Mouse (Mus musculus) heart, adult 9 months (tissue): ENCODE measurements around the gene Fndc3a.

ENCODE experiments used
- DNase-seq, 2 experiments: peaks; one replicate each; pipeline ENCODE4 v3.0.0; 2022; ENCODE audit warnings: low spot score in 2 of 2

Gene Fndc3a

DNA sequence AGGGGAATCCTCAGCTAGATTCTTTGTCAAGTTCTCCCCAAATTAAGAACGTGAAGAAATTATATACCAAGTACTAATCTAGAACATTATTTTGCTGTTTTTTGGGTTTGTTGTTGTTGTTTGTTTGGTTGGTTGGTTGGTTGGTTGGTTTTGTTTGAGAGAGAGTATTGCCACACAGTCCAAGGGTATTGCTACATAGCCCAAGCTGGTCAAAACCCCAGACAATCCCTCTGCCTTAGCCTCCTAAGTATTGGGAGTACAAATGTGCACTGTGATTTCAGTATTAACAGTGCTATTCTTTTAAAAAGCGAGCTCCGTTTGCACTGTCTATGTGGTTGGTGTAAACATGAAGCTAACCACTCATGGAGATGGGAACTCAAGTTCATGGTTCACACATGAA, 37.9 kb downstream of the Fndc3a start:
- no peak for DNase-seq

- no peak for DNase-seq
Measured at GRCm38 (mm10) chr14:72670987-72671386, 38.8 kb downstream of the Fndc3a start.

GRCm38 (mm10) chr14:72649268-72649667, 60.5 kb downstream of the Fndc3a start:
- no peak for DNase-seq

DNA sequence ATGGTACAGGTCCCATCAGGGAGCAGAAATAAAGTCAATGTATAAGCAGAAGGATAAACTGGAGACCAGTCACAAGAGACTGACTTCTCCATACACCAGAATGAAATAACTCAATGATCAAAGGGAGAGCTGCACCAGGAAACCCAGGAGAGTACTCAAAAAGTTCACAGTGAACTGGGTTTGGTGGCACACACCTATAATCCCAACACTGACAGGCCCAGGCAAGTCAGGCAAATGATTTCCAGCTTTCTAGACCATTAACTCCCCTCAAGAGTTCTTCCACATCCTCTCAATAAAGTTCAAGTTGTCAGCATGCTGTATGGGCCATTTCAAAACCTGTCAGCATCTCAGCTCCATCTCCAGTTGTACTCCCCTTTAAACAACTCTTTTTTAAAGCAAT, 64.3 kb downstream of the Fndc3a start:
- no peak for DNase-seq

DNA sequence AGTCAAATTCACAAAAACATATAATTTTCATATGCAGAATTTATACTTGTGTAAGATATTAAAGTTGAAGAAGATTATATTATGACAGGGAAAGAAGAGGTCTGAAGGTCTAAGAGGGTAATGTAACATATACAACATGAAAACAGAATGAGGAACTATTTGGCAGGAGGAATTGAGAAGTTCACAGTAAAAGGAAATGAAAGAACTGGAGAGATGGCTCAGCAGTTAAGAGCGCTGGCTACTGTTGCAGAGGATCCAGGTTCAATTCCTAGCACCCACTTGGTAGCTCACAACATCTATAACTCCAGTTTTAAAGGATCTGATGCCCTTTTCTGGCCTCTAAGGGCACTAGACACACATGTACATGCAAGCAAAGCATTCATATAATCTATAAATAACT, 65.2 kb downstream of the Fndc3a start:
- no peak for DNase-seq

DNA sequence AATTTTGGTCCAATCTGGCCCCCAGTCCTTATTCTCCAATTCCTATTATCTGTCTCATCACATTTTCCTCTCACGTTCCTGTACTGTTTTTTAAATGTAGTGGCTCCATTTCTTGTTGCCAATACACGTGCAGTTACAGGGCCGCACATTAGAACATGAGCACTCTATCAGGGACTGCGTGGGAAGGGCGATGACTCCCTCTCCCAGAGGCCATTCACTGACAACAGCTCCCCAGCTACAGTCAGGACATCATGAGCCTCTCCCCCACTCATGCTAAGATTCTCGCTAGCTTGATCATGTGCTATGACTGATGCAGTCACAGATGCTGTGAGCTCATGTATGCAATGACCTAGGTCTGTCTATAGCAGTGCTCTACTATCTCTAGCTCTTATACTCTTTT, 71.3 kb downstream of the Fndc3a start:
- DNase-seq: no peak

- DNase-seq: no peak
Measured at GRCm38 (mm10) chr14:72633571-72633970, 76.2 kb downstream of the Fndc3a start.

DNA sequence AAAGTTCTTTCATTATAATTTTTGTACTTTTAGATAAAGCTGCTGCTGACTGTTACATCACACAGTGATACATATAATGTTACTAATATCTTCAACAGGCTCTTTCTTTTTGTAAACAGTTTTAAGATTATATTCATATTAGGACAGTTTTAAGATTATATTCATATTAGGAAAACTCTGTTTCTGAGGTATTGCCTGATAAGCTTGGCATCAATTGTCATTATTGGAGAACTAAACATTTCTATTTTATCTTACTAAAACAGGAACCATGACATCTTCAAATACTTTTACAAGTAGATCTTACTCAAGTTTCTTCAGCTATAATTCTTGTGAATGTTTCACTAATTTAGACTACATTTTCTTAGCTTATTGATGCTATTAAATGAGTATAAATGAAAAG, 84.4 kb downstream of the Fndc3a start:
- DNase-seq: no peak

GRCm38 (mm10) chr14:72604077-72604476, 105.7 kb downstream of the Fndc3a start:
- no peak for DNase-seq

DNA sequence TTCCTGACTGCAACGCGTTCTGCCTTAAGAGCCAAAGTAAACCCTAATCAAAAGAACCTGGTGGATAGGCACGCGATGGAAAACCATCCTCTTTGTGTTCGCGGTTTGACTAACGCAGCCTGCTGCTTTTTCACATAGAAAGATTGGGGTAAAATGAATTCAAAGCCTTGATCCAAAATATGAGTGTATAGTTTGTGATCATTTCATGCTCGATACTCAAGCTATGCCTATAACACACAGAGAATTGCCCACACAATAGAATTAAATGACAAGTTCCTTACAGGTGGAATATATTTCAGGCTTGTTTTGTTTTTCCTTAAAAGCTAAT, 106.6 kb downstream of the Fndc3a start:
- no peak for DNase-seq

DNA sequence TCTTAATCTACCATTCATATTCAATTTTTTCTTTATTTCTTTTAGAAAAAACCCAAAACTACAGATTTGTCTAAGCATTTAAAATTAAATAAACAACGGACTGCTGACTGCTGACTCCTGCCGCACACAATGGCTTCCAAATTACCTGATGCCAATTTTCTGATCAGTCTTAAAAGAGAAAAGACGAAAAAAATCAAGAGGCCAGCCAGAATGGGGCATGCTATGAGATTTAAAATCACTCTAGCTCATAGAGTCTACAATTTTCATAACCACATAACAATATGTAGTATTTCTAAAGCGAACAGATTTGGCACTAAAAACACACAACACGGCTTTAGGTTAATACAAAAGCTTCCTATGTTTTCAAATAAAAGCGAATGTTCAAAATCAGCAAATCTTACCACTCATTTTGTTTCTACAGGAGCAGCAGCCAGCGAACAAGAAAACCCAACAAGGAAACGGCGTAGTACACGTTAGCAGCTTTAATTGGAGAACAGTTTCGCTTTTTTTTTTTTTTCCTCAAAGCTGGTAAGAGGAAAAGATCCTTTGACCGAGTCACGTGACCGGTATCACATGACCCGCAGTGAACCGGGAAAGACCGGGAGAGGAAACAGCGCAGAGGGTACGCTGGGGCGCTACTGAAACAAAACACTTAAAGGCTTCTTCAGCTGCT, 107.1 kb downstream of the Fndc3a start:
- DNase-seq: peak; percentile 89 to 90

DNA sequence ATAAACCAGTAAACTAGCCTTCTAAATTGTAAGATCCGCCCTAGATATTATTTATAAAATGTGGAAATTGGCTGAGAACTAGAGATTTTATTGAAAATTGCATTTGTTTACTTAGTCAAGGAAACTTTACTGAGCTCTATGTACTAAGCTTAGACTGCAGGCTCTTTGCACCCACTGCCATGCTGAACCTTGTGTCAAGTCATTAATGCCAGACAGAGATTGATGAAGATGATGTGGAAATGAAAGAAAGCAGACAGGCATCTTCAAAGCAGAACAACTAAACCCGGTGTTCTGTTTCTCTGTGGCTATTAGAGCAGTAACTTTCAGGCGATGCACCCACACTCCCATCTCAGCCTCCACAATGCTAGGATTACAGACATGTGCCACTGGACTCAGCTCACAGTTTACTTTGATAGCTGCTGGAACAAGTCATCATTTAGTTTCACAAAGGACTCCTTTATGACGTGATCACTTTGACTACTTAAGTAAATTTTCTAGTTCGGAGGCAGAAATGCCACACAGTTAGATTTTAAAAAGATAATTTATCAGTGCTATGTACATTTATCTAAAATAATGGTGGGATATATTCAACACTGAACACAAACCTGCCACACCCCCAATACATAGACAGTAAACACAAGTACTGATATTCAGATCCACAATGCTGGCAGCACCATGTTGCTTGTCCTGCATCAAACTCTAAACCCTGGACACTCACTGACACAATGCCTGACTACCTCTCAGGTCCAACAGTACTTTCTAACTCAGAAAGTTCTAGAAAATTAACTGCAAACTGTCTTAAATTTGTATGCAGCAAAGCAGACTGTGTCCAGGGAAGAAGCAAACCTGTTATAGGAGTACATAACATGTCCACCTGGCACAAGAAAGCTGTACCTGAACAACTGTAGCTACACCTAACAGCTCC, 108.2 kb downstream of the Fndc3a start:
- no peak for DNase-seq

DNA sequence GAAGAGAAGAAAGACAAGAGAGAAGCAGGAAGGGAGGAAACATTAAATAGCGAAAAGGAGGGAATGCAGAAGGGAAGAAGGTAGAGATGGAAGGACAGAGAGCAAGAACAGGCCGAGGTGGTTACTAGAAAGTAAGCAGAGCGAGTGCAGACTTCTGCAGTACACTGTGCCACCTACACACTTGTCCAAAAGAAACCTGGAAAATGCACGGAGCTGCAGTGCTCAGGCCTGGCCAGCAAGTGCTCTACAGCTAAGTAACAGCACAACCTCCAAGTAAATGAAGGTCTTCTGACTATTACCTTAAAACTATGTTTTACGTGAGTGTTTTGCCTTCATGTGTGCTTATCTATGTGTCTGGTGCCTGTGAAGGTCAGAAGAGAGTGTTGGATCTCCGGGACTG, 109.4 kb downstream of the Fndc3a start:
- no peak for DNase-seq

DNA sequence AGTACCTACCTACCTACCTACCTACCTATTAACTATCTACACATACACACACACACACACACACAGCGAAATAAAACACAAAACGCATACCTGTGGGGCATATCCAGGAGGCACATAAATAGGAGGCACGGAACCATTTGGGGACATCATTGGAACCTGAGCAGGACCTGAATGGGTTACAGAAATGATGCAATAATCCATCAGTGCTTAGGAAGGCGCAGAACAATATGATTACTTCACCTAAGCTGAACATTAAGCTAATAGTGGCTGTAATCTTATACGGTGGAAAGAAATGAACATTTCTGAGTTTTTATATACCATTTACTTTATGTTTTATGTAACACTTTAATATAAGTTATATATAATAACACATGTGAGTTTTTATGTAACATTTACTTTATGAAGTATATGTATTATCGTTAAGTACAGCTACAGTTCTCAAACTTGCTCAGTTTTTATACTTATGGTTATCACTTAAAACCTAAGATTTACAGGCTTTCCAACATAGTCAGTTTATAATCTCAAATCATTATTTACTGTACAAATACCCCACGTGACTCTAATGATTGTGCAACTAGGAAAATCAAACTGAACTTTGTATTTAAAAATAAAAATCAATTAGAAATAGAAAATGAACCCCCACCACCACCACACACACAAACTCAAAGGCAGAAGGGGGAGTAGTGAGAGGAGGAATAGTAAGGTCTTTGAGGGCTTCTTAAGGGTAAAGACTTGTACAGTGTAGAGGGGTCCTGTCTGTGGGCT, 110.6 kb downstream of the Fndc3a start:
- DNase-seq: no peak

- DNase-seq: no peak
Measured at GRCm38 (mm10) chr14:72594191-72594590, 115.6 kb downstream of the Fndc3a start.

GRCm38 (mm10) chr14:72589415-72589814, 120.4 kb downstream of the Fndc3a start:
- DNase-seq: no peak

GRCm38 (mm10) chr14:72582979-72583378, 126.8 kb downstream of the Fndc3a start:
- no peak for DNase-seq

DNA sequence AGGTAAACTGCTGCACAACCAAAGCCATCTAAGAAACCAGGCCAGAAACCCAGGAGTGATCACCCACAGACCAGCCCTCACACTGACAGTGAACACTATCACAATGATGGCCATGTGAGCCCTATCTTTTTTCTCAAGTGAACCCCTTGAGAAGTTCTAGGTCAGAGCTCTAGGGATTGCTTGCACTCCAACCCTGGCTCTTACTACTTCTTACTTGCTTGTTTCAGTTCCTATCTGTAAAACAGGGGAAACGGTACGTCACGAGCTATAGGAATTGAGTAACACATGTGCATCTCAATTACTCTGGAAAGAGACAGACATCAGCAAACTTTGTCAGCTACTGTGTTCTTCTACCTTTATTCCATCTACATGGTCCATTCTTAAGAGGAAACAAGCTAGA, 128.8 kb downstream of the Fndc3a start:
- DNase-seq: no peak

DNA sequence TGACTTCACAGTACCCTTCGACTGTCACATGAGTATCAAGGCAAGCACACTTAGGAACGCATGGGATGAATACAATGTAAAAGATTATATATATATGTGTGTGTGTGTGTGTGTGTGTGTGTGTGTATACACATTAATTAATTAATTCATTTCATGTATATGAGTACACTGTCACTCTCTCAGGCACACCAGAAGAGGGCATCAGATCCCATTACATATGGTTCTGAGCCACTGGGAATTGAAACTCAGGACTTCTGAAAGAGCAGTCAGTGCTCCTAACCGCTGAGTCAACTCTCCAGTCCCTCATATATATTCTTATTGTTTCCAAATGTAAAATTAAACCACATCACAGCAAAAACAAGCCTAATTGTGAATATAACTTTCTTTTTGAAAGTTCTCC, 133.5 kb downstream of the Fndc3a start:
- no peak for DNase-seq

DNA sequence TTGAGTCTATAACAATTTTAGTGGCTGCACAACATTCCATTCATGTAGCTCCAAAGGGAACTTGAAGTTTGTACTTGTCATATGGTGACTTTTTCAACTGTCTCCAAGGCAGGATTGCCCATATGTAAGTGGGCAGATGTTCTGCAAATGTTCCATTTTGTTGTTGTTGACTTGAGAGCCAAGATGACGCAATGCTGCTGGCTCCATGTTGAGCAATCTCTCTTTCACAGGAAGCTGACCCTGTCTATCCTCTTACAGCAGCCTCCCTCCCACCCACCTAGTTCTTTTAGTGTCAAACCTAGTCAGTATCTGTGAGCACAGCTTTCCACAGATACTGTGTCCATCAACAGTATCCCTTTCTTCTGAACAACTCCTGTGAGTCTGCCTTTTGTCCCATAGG, 145.9 kb downstream of the Fndc3a start:
- peak; percentile 9 to 31 for DNase-seq

GRCm38 (mm10) chr14:72558795-72559194, 151.0 kb downstream of the Fndc3a start:
- no peak for DNase-seq

GRCm38 (mm10) chr14:72555846-72556245, 154.0 kb downstream of the Fndc3a start:
- DNase-seq: no peak
